Mouse (Mus musculus) erythroblast, adult 5-6 weeks (primary cell): Measurements from ENCODE around the gene Cd96. TPM values are rescaled to one million over a fixed set of nuclear protein-coding genes. Genes with fewer than 3 reads are reported as not detected.
A peak's percentile ranks its signal among the peaks of the same experiment; 100 is the strongest.

Experiments
- ATAC-seq: replicated peaks from 2 replicates; pipeline ENCODE4 v1.8.0; 2016; ENCODE audit warnings: moderate number of reproducible peaks, mild to moderate bottlenecking, moderate TSS enrichment, inconsistent platforms; ENCODE audit not compliant: poor library complexity, low FRiP score, severe bottlenecking
- total RNA-seq, 2 experiments: library from RNA; stranded (forward) in 1 of 2; stranded (reverse) in 1 of 2; fragments of 150-400 nt in 1 of 2; fragments of 200-764, 138-1000 nt in 1 of 2; gene quantifications; 2 replicates each; pipeline versions ENCODE4 v1.2.3 to v1.2.4; 2015 to 2017; ENCODE audit warnings: low replicate concordance in 2 of 2

Cd96 gene
- total RNA-seq, 2 experiments from 2014 or later, result 0.94 to 3.3 TPM

GRCm38 (mm10) chr16:46063278-46063677 lies 56.8 kb downstream of the Cd96 start:
- ATAC-seq, result no peak

GRCm38 (mm10) chr16:46046906-46047305 lies 73.1 kb downstream of the Cd96 start:
- ATAC-seq, result no peak

GRCm38 (mm10) chr16:46036261-46036660 lies 83.8 kb downstream of the Cd96 start:
- no peak for ATAC-seq

- ATAC-seq, result no peak
These were observed 86.2 kb downstream of the Cd96 start for GRCm38 (mm10) chr16:46033896-46034295.

- ATAC-seq, result no peak
These were observed 97.0 kb downstream of the Cd96 start for GRCm38 (mm10) chr16:46022958-46023491.

- ATAC-seq, result no peak
These were observed 97.7 kb downstream of the Cd96 start for GRCm38 (mm10) chr16:46022189-46022928.

- no peak for ATAC-seq
These were observed 98.7 kb downstream of the Cd96 start for GRCm38 (mm10) chr16:46021302-46021701.

- ATAC-seq, result no peak
These were observed 99.7 kb downstream of the Cd96 start for GRCm38 (mm10) chr16:46020396-46020795.

- no peak for ATAC-seq
These were observed 100.3 kb downstream of the Cd96 start for GRCm38 (mm10) chr16:46019799-46020198.

GRCm38 (mm10) chr16:46019359-46019758 lies 100.7 kb downstream of the Cd96 start:
- no peak for ATAC-seq

GRCm38 (mm10) chr16:46011696-46012095 lies 108.4 kb downstream of the Cd96 start:
- ATAC-seq, result no peak

GRCm38 (mm10) chr16:46010906-46011220 lies 109.2 kb downstream of the Cd96 start:
- ATAC-seq, result no peak

GRCm38 (mm10) chr16:46010153-46010905 lies 109.7 kb downstream of the Cd96 start, which contains the start of gene Plcxd2:
Plcxd2 (minus strand) TSS chr16:46010218.
- peak; percentile 92 for ATAC-seq

GRCm38 (mm10) chr16:46009717-46010116 lies 110.3 kb downstream of the Cd96 start:
- no peak for ATAC-seq

- no peak for ATAC-seq
These were observed 111.3 kb downstream of the Cd96 start for GRCm38 (mm10) chr16:46008766-46009165.

GRCm38 (mm10) chr16:46008036-46008605 lies 111.9 kb downstream of the Cd96 start:
- ATAC-seq, result no peak

GRCm38 (mm10) chr16:46006261-46006660 lies 113.8 kb downstream of the Cd96 start:
- ATAC-seq, result no peak

- no peak for ATAC-seq
These were observed 118.4 kb downstream of the Cd96 start for GRCm38 (mm10) chr16:46001550-46002166.

- ATAC-seq, result no peak
These were observed 119.1 kb downstream of the Cd96 start for GRCm38 (mm10) chr16:46000976-46001375.
